Mouse (Mus musculus): Measurements from ENCODE around the gene Fam69b.

Fam69b gene

GRCm38 (mm10) chr2:26598462-26598861 is 29.8 kb upstream of the Fam69b start:
- no peak for DNase-seq

- DNase-seq, result no peak
Measured at GRCm38 (mm10) chr2:26599965-26600364, 28.3 kb upstream of the Fam69b start.

- DNase-seq, result no peak
Measured at GRCm38 (mm10) chr2:26600664-26601063, 27.6 kb upstream of the Fam69b start.

- DNase-seq, result no peak
Measured at GRCm38 (mm10) chr2:26601595-26601994, 26.7 kb upstream of the Fam69b start.

DNA sequence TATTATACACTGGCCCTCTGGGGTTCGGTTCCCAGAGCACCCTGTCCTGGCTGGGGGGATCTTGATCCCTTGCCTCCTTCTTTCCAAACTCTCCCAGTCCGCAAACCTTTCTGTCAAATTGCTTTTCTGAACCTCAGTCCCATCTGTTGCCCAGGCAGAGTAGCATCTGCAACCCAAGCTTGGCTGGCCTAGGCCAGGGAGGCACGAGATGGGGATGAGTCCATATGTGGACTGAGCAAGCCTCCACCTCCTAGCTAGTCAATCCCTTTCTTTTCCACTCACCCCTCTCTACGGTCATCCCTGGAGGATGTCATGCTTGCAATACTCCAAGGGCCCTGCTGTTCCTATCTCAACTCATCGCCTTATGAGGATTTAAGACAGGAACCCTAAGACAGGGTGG is 25.6 kb upstream of the Fam69b start:
- no peak for DNase-seq

- DNase-seq, result no peak
Measured at GRCm38 (mm10) chr2:26603159-26603558, 25.1 kb upstream of the Fam69b start.

- DNase-seq, result peak in 1 of 2 experiments; percentile 33
Measured at GRCm38 (mm10) chr2:26603720-26604671, 24.3 kb upstream of the Fam69b start, which contains the start of gene Agpat2. Gene Agpat2 (minus strand): TSS chr2:26604417.

DNA sequence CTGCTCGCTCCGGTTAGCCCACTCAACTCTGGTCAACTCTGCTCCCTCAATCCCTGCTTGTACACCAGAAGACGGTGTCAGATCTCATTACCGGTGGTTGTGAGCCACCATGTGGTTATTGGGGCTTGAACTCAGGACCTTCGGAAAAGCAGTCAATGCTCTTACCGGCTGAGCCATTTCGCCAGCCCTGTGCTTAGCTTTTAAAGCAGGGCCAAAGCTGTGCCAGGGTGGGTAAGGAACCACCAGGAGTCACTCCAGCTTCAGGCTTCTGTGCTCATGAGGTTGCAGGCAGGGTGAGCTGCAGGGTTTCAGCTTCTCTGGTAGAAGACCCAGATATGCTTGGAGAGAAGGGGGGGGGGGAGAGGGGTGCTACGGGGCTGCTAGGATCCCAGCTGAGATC is 22.9 kb upstream of the Fam69b start:
- DNase-seq, result no peak

GRCm38 (mm10) chr2:26606579-26606978 is 21.7 kb upstream of the Fam69b start:
- DNase-seq, result no peak

- DNase-seq, result no peak
Measured at GRCm38 (mm10) chr2:26607056-26607910, 21.0 kb upstream of the Fam69b start.

GRCm38 (mm10) chr2:26608781-26609180 is 19.5 kb upstream of the Fam69b start:
- DNase-seq, result no peak

GRCm38 (mm10) chr2:26609261-26609661 is 19.0 kb upstream of the Fam69b start:
- DNase-seq, result no peak

- DNase-seq, result no peak
Measured at GRCm38 (mm10) chr2:26610526-26610925, 17.7 kb upstream of the Fam69b start.

GRCm38 (mm10) chr2:26611054-26611453 is 17.2 kb upstream of the Fam69b start:
- DNase-seq, result no peak

DNA sequence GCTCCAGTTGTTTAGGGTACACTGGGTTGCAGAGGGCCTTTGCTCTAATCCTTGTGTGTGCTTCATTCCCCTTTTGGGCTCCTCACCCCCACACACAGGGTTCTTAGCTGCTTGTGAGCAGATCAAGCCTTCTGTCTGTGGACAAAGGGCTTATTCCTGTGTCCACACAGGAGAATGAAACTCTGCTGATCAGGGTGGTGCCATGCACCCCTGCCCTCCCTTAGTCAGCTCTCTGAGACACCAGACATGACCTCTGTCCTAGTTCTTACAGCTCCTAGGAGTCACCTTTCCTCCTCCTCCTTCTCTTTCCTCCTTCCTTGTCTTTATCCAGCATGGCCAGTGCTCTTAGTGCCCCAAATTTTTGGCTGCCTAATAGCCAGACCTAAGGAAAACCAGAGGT is 16.4 kb upstream of the Fam69b start:
- no peak for DNase-seq

DNA sequence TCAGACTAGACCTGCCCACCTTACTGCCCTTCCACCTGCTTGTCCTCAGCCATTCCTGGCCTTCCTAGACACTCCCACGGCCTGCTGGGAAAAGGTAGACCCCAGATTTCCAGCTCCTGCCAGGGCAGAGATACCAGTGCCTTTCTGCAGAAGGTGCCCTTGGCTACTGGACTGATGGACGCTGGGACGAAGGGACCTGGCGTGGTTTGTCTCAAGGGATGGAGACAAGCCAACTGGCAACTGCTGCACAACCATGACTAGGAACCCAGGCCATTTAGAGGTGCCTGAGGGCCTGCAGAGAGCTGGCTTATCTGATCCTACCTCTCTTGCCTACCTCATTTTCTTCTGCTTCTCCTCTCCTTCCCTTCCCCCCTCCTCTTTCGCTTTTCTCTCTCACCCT is 13.4 kb upstream of the Fam69b start:
- DNase-seq, result no peak

DNA sequence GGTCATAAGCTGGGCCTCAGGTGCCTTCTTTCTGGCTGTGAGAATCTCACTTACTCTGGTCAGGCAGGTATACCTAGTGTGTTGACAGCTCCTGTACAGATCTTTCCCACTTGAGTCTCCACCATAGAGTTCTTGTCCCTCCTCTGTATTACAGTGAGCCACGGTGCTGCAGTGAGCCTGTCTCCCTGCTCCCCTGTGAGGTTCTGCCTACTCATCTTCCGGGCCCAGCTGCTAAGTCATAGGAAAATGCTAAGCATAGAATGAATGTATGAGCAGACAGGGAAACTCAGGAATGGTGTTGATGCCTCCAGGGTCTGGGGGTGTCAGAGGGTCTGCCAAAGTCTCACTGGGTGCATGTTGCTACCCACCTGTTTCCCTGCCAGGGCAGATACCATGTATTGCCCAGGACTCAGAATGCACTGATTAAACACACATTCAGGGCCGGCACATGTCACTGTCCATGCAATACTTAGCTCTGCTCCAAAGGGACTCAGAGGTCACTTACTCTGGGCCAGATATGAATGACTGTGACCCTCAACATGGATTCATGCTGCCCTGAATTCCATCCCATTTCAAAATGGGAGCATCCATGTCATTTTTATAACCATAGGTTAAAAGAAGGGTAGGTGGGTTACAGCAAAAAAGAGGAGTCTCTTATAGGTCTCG is 12.7 kb upstream of the Fam69b start:
- no peak for DNase-seq

GRCm38 (mm10) chr2:26617331-26617730 is 10.9 kb upstream of the Fam69b start:
- no peak for DNase-seq

GRCm38 (mm10) chr2:26617928-26618327 is 10.3 kb upstream of the Fam69b start:
- no peak for DNase-seq

- peak in 1 of 2 experiments; percentile 17 for DNase-seq
Measured at GRCm38 (mm10) chr2:26621246-26621645, 7.0 kb upstream of the Fam69b start.

GRCm38 (mm10) chr2:26622984-26623383 is 5.3 kb upstream of the Fam69b start:
- DNase-seq, result no peak

DNA sequence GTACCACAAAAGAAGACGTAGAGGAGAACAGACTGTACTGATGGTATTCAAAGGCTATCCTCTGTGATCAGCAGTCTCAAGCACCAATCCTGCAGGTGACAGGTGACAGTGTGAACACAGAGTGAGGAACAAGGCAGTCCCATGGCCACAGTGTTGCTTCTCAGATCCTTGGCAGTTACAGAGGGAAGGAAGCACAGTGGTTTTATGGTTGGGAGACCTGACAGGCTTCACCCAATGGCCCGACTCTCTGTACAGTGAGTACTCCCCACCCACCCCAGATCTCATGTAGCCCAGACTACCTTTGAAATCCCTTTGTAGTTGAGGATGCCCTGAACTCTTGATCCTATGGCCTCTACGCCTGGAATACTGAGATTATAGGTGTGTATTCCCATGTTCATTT is 2.8 kb upstream of the Fam69b start:
- no peak for DNase-seq

GRCm38 (mm10) chr2:26626081-26626480 is 2.2 kb upstream of the Fam69b start:
- DNase-seq, result no peak
